Mouse (Mus musculus) thymus, postnatal 0 days (tissue): ENCODE data around the gene Gpd2. TPM values are rescaled to one million over a fixed set of nuclear protein-coding genes. Genes with fewer than 3 reads are reported as not detected.

Source experiments
- DNase-seq: peaks from one replicate; pipeline ENCODE4 v3.0.0-alpha.2; 2015; ENCODE audit warnings: low spot score
- polyA plus RNA-seq: library from polyadenylated mRNA; unstranded; fragments of >200 nt; fragmentation: Nextera tagmentation; extraction: Ambion mirVana; gene quantifications from 2 replicates; pipeline ENCODE4 v1.2.1, GENCODE M21; 2015

The Gpd2 gene
- polyA plus RNA-seq: 24.2 and 24.5 TPM in 2 replicates

DNA sequence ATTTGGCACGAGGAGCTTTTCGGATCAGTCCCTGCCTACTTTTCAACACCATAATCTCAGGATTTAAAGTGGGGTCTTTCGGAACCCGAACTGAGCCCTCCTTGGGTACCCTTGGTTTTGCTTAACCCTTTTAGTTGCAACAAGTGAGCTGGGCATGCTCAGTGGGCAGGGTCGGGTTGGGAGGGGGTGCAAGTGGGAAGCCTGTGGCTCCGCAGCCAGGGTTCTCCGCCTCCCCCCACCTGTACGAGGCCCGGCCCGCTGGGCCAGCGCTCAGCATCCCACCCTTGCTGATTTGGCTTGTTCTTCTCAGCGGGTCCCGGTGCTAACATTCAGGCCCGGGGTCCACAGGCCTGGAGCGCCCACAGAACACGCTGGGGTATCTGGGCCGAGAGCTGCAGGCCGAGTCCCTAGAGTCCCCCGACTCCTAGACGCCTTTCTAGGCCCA, at the start of gene Gpd2:
Gene Gpd2, plus strand, starts transcription at position 161 of the 445 bp plus-strand sequence.
- no peak for DNase-seq

DNA sequence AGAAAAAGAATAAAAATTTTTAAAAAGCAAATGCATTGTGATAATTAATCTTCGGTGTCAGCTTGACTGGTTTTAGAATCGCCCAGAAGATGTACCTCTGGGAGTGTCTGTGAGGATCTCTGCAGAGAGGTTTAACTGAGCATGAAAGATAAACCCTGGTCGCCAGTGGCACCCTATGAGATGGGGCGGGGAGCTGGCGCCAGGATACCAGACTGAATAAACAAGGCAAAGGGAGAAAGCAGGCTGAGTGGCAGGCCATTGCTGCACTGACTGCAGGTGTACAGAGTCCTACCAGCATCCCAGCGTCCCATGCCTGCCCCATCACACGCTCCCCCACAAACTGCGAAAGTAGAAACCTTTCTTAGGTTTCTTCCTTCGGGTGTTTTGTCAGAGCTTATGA, 49.2 kb upstream of the Gpd2 start:
- no peak for DNase-seq

DNA sequence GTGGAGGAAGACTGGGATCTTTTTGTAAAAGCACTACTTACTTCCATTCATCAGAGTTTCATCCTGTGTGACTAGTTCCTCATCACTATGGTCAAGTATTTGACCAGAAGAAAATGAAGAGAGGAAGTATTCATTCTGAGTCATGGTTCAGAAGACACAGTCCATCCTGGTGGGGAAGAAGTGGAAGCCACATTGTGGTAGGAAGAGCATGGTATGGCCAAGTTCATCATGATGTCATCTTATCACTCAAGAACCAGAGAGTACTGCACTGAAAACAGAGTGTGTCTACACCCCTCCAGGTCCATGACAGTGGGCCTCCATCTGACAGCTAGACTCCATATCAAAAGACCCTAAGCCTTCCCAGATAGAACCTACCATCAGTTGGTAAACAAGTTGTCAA, 46.6 kb upstream of the Gpd2 start:
- DNase-seq: no peak

DNA sequence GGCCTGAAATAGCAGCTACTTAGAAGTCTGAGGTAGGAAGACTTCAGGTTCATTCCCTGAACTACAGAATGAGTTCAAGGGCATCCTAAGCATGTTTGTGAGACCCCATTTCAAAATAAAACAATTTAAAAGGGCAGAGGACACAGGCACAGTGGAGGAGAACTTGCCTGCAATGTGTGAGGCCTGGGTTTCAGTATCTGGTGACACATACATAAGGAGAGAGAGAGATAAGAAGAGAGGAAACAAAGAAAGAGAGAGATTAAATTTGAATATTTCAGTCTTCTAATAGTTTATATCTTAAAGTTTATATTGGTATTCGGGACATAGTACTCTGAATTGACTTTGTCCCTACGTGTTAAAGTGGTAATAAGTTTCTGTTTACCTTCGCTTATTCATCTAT, 38.4 kb upstream of the Gpd2 start:
- DNase-seq: no peak

DNA sequence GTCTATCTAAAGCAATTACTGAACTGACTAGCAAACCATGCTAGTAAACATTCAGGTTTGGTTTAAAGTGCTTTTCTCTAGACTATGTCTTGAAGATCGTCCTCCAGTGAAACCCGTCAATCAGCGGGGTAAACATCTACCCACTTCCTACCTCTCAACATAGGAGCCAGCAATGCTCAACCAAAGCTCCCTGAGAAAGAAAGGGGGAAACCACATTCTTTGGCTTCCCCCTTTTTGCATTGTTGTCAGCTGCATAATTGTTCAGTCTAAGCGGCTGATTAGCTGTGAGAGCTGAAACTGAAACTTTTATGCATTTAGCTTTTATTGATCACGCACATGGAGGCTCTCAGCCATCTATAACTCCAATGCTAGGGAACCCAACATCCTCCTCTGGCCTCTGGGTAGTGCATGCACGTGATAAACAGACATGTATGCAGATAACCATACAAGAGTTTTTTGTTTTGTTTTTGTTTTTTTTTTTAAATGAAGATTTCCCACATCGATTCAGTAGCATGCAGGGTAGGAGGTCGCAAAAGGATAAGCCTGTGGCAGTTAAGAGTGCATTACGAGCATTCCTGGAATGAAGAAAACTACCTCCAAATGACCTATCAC, 28.9 kb upstream of the Gpd2 start:
- peak; percentile 9 for DNase-seq

DNA sequence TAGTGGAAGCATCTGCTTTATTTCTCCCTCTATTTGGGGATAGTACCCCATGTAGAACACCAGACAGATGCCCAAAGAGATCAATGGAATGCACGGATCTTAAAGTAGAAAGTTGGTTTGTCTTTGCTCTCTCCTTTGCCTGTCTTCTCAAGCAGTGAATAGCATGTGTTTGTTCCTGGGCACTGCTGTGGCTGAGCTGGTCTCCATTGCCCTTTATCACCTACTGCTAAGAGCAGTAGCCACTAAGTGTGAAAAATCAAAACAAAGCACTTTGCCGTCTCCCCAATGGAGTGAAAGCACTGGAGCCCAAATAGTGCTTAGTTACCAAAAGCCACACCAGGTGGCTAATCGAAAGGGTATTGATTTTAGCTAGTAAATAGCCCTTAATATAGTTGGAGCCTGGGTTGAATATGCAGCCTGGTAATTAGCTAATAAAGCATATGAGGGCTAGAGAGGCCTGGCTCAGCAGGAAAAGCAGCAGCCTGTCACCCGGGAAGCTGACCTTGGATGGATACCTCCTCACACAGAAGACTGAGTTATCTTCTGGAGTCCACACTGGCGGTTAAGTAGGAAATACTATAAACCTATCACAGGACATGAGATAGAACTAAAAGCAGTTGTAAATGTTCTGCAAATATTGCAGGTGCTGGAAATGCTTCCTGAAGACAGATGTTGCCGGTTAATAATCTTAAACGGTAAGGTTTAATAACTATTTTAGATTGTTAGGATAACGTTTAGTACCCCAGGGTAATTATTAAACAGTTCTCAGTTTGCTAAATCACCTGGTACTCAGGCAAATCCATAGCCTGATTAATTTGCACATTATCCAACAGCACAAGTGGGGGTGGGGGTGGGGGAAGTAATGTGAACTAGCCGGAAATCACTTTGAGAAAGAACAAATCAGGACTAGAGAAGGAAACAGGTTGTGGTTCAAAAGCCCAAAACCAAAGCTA, 26.1 kb upstream of the Gpd2 start:
- DNase-seq: no peak

DNA sequence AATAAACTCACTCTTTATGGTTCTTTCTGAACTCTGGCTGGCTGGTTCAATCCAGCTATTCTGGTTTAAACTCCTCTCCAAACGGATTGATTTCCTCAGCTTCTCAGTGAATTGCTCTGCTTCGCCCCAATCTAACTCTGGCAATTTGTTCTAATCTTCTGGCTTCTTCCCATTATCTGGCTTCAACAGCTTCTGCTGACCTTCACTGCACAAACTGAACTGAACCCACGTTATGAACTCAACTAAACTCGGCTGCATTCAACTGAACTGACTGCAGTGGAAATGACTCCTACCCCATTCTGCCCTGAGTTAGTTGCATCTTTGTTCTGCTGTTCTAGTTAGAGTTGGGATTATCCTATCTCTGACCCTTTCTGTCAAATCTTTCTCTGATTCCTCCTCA, 24.1 kb upstream of the Gpd2 start:
- DNase-seq: no peak

DNA sequence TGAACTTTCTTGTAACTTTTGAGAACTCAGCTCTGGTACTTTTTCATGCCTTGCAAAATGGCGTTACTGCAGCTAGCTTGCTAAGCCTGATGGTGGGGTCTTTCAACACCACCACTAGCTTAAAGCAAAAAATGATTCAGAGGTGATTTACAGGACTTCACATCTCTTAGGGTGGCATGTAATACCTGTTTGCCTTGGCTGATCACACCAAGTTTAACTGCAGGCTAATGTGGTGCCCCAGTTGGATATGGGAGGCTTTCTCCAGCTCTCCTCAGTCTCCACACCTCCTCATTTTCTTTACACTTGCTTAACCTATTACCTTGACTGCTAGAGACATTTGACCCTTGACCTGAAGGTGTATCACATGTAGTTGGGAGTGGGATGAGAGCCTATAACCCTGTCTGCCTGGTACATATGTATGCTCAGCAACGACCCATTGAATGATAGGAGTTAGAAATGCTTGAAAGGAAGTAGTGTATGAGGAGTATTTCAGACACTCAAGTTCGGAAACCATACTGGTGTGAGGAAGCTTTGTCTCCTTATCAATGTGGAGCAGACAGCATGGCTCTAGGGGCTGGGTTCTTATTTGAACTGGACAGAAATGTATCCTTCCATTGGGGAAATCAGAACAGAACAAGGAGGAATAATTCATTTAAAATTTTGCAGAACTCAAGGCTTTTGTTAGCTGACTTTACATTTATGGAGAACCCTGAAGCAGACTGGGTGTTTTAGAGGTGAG, 14.0 kb upstream of the Gpd2 start:
- DNase-seq: no peak

DNA sequence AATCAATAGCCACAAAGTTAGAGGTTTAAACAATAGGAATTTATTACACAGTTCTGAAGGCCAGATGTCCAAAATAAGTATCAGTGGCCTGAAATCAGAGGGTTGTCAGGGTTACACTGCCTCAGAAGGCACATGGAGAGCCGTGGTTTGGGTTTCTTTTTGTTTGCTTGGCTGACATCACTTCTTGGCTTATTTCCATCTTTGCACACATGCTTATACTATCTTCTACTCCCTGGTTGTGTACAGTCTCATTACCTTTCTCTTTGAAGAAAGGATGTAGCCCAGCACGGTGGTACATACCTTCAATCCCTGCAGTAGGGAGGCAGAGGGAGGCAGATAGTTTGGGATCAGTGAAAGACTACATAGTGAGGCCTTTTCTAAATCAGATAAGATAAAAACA, 12.2 kb upstream of the Gpd2 start:
- DNase-seq: no peak

DNA sequence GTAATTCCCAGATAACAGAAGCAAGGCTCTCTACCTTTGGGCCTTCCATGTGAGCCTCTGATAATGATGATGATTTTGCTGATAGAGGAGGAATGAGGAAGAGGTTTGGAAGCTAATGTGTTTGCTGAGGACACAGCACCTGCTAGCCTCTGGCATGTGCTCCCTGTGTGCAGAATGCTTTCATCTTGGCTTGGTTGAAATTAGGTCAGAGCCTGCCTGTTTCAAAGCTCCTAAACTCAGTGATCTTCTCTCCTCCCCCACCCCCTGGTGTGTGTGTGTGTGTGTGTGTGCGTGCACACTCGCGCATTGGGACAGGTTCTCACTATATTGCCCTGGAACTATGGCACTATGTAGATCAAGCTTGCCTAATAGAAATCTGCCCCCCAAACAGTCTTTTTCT, 10.0 kb upstream of the Gpd2 start:
- peak; percentile 52 for DNase-seq

DNA sequence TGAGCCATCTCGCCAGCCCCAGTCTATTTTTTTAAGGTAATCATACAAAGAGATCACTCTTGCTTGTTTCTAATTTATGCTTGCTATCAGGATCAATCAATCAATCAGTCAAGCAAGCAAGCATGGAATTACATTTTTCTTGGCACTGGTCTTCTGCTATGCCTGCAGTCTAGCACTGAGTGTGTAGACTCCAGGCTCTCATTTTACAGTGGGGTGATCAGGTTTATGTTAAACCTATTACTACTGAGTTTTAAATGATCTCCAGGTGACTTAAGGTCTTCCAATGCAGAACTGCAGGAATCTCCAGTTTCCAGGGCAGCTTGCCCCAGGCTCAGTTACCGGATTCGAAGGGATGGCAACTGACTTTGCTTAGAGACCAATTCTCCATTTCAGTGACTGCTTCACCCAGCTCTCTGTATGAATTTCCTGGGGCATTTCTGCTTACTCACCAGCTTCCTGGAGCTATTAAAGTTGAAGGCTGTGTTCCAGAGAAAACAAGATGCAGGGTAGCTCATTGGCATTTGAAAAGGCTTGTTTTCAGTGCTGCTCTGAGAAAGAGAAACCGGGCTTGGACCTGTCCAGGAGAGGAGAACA, 7.7 kb upstream of the Gpd2 start:
- DNase-seq: no peak

DNA sequence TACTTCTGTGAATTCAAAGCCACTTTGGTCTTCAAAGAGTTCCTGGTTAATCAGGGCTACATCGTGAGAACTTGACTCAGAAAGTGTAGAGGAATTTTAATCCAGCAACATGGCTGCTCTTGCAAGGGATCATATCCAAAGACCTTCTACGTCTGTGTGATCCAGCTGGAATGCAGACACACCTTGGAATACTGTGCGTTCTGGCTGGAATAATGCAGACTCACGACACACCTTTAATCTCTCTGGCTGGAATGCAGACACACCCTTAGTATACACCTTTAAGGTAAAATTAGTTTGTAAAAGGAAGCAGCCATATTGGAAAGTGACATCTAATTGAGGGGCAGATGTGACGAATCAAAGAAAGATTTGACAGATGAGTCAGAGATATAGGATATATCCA, 6.0 kb upstream of the Gpd2 start:
- DNase-seq: no peak

DNA sequence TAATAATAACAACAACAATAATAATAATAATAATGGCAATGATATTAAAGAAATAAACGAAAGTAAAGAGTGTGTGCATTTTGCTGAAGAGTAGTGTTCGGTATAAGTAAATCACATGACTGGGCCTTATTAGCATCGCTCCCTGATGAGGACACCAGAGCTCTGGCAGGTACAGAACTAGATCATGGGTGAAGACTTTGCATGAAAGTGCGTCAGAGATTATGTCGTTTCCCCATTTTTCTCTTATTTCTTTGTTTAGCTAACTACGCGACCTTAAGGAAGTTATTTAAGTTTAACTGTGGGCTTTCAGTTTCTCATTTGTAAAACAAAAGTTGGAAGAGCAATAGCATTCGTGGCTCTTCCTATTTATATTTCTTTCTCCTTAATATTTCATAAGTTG, 5.1 kb upstream of the Gpd2 start:
- DNase-seq: no peak

DNA sequence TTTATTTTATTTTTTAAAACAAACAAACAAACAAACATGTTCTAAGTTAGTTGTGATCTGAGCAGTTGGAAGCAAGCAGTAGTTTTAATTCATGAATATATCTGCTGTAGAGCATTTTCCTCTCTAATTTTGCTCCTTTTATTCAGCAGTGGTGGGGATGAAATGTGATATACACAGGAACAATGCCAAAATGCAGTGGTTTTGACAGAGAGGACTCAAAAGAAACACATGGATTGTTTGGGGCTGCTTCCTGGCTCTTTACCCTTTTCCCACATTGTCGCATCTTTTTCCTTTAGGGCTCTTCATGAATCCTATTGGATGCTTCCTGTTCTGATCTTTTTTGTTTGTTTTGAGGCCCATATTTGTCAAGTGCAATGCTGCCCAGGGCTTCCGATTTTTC, 1.2 kb upstream of the Gpd2 start:
- DNase-seq: no peak

DNA sequence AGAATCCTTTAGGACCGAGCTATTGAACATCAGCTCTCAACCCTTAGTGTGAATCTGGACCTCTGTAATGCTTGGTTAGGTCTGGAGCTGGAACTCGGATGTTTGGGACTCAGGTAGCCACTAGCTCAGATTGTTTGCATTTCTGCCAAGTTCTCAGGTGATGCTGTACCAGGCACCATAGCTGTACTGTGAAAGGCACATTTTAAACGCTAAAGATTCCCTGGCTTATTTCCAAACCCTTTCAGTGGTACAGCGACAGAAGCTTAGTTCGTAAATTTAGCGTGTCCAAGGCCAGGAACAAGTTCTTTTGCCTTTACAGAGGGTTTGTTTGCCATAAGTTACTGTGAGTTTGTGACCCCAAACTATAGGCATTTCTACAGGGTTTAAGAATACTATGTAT, 409 bp upstream of the Gpd2 start:
- no peak for DNase-seq

DNA sequence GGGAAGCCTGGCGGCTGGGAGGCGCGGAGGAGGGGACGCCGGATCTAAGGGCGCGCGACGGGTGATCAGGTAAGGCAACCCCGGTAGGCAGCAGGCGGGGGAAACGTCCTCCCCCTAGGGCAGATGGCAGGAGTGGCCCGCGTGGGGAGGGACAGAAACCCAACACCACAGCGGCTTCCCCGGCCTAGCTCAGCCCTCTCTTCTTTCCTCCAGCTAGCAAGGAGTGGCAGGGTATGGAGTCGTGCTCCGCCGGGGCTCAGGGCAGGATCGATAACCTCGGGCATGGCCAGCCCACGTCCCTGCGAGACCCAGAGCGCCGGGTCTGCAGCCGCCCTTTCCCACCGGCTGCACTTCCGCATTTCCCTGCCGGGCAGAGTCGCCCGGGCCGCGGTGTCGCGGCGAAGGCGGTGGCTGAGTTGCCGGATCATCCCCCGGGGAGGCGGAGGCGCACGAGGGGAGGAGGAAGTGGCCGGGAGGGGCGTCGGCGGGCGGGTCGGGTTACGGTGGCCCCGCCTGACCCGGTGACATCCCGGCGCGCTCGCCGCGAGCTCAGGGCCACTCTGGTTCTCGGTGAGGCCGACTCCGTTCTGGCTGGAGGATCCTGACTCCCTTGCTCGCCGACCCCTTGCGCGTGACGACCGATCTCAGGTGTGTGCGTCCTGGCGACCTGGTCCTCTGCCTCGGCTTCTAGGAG, 632 bp downstream of the Gpd2 start:
- DNase-seq: peak; percentile 84

DNA sequence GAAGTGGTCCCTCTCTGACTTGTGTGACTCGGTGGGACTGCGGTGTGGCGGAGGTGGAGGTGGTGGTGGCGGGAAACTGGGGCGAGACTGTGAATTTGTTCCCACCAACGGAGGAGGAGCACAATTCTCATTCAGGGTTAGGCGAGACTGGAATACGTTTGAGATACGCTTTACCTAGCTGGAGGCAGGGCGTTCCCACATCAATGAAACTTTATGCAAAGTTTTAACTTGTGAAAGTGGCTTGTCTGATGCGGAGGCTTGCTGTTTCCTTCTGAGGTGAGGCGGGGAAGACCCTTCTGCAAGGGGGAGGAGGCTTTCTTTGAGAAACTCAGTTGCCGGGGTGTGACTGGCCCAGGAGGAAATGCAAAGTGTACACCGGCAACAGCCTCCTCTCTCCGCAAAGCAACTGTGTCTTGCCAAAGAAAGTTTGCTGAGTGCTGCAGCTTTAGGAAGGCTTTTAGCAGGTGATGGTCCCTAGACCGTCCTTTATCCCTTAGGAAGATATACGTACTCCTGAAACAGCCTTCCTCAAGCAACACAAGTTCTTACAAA, 1.3 kb downstream of the Gpd2 start:
- peak; percentile 86 for DNase-seq

DNA sequence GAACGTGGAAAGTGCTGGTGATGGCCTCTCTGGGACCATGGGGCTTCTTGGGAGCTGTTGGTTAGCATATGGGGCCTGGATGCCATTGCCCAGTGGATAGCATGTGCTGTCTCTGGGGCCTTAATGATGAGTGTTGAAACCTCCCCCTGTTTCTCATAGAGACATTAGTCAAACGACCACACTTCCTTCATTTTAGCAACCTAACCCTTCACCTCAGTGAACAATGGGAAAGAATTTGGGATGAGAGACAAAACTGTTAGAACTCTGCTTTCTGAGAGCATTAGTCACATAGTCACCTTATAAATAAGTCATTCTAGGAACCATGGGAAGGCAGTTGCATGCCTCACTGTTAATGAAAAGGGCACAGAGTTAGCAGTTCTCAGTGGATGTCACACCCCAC, 1.9 kb downstream of the Gpd2 start:
- no peak for DNase-seq

DNA sequence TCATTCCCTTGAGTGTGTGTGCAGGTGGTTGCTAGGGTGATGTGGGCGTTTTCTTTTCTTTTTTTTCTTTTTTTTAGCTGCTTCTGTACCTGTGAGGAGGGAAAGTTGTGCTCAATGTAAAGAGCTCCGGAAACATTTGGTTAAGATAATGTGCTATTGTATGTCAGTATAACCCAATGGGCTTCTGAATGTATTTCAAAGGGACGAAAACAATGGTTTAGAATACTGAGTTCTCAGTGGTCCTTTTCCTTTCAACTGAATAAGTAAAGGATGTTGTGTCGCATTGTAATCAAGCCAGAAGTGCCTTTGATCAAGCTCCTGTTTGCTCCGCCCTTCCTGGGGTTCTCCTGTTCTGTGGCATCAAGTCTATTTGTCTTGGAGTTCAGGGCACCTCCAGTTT, 6.6 kb downstream of the Gpd2 start:
- DNase-seq: no peak

DNA sequence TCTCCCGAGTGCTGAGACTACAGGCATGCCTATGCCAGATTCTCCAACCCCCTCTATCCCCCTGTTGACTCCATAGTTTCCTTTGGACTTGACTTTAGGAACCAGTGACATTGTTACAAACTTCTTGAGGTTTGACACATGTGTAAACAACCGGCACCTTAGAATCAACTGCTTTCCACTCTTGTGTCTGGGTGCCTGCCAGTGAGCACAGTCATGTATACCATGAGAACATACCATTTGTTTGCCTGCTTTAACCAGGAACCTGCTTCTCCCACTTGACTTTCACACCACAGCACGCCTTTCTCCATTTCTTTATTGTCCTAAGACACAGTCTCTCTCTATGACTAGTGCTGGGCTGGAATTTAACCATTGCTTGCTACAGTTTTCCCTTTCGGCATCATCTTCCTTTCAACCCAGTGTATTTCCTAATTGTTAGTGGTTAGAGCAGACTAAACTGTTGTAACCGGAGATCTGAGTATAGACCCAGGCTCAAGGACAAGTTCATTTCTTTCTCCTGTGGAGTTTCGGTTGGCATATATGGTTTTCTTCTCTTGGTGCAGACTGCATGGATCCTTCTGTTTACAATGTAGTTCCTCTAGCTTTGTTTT, 8.4 kb downstream of the Gpd2 start:
- no peak for DNase-seq
